Mouse (Mus musculus) forebrain, embryonic 15.5 days (tissue): ENCODE measurements around the gene Herc3. TPM values are rescaled to one million over a fixed set of nuclear protein-coding genes. Genes with fewer than 3 reads are reported as not detected.

ENCODE experiments used
- ATAC-seq: fragments of 200-750 bp; cut with Nextera tagmentation; replicated peaks from 2 replicates; pipeline ENCODE4 v1.8.0; 2017; ENCODE audit warnings: mild to moderate bottlenecking, moderate TSS enrichment, moderate library complexity
- H3K27ac ChIP-seq: fragments of 300-500 bp; sonication (generic); replicated peaks from 2 replicates; pipeline ENCODE4 v1.5.1; 2015; ENCODE audit warnings: mild to moderate bottlenecking, inconsistent platforms
- H3K27me3 ChIP-seq: fragments of 300-500 bp; sonication (generic); 2 replicates; pipeline ENCODE4 v1.6.1; 2015; ENCODE audit warnings: inconsistent platforms
- H3K36me3 ChIP-seq: fragments of 300-500 bp; sonication (generic); 2 replicates; pipeline ENCODE4 v1.6.1; 2015; ENCODE audit warnings: mild to moderate bottlenecking, inconsistent platforms
- H3K4me1 ChIP-seq: fragments of 300-500 bp; sonication (generic); 2 replicates; pipeline ENCODE4 v1.6.1; 2015; ENCODE audit warnings: inconsistent platforms
- H3K4me2 ChIP-seq: fragments of 300-500 bp; sonication (generic); replicated peaks from 2 replicates; pipeline ENCODE4 v1.6.1; 2015; ENCODE audit warnings: mild to moderate bottlenecking, inconsistent platforms
- H3K4me3 ChIP-seq: fragments of 300-500 bp; sonication (generic); 2 replicates; pipeline ENCODE4 v1.5.1; 2015; ENCODE audit warnings: mild to moderate bottlenecking, inconsistent platforms
- H3K9ac ChIP-seq: fragments of 300-500 bp; sonication (generic); replicated peaks from 2 replicates; pipeline ENCODE4 v1.6.1; 2015; ENCODE audit warnings: mild to moderate bottlenecking, inconsistent platforms
- H3K9me3 ChIP-seq: fragments of 300-500 bp; sonication (generic); 2 replicates; pipeline ENCODE4 v1.6.1; 2016; ENCODE audit warnings: inconsistent platforms
- WGBS: fragments of 180-500 bp; shearing (Covaris S2); methylation state at CpG from one replicate; pipeline ENCODE4 v1.1.7; 2015; ENCODE audit warnings: mixed read lengths; 5-methylcytosine and 5-hydroxymethylcytosine counted together
- polyA plus RNA-seq: library from polyadenylated mRNA; unstranded; fragments of >200 nt; fragmentation: Nextera tagmentation; extraction: Ambion mirVana; gene quantifications from 2 replicates; pipeline ENCODE4 v1.2.1, GENCODE M21; 2015

Gene Herc3
- polyA plus RNA-seq, 1 experiment from 2014 or later = 26.7 TPM

DNA sequence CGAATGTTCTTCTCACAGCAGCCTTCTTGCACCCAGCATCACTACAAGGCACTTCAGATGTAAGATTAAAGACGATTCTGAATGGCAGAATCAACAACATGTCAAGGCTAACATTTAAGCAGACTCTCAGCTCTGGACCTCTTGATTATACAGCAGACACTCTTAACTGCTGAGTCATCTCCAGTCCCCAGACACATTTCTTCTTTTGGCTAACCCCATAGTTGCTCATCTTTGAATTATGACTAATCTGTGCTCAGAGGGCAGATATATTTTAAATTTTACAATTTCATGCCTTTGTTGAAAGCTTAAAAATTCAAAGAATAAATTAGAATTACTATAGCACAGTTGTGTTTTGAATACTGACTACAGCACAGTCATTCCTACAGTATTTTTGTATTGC, 9.9 kb downstream of the Herc3 start:
- peaks cover 21% of the 10 kb centered on the region for H3K4me1 ChIP-seq
- 58% methylated on average over 2 of the region's 2 CpGs for WGBS
- no peak overlapping the region for H3K9ac ChIP-seq
- H3K27me3 ChIP-seq = no peaks in the 10 kb centered on the region
- no peak for ATAC-seq
- H3K36me3 ChIP-seq = no peaks in the 10 kb centered on the region; the same call in 1 of the 2 replicates
- H3K4me3 ChIP-seq = no peak overlapping the region
- H3K9me3 ChIP-seq = no peaks in the 10 kb centered on the region
- H3K4me2 ChIP-seq = no peak overlapping the region
- no peak overlapping the region for H3K27ac ChIP-seq

DNA sequence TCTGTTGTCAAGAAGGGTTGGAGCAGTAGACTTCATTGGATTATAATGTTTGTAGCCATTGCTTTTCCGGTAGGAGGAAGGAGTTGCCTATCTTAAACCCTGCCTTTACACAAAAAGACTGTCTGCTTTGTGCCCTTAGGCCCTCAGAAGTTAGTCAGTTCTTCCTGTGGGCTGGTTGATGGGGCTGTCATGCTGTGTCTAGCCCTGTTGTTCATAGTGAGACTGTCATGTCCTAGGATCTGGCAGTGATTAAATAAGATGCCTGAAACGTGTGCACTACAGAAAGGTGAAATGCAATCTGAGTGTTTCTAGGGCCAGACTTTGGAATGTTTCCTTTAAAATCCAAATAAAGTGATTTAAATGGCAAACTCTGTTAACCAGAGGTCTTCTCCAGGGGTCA, 10.9 kb downstream of the Herc3 start:
- H3K9me3 ChIP-seq = no peaks in the 10 kb centered on the region
- H3K4me2 ChIP-seq = no peak overlapping the region
- ATAC-seq = no peak
- WGBS = 73% methylated on average over 2 of the region's 2 CpGs
- no peak overlapping the region for H3K9ac ChIP-seq
- no peaks in the 10 kb centered on the region; the same call in 1 of the 2 replicates for H3K36me3 ChIP-seq
- no peak overlapping the region for H3K4me3 ChIP-seq
- peaks cover 21% of the 10 kb centered on the region for H3K4me1 ChIP-seq
- H3K27me3 ChIP-seq = no peaks in the 10 kb centered on the region
- no peak overlapping the region for H3K27ac ChIP-seq

DNA sequence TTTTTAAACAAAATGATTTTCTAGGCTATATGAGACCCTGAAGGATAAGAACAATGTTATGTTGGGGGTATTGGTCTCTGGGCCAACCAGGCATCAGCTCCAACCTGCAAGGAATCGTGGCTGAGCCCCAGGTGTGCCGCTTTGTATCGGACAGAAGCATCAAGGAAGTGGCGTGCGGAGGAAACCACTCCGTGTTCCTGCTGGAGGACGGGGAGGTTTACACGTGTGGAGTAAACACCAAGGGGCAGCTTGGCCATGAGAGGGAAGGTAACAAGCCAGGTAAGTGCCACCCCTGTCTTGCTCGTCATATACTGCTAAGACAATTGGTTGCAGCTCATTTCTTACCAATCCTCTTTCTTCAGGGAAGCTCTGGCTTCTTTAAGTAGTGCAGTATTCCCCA, 12.3 kb downstream of the Herc3 start:
- Histone ChIP-seq H3K36me3 (no peaks in the 10 kb centered on the region; the same call in 1 of the 2 replicates), H3K27ac (no peak overlapping the region), H3K9me3 (no peaks in the 10 kb centered on the region), H3K4me3 (no peak overlapping the region), H3K27me3 (no peaks in the 10 kb centered on the region), H3K9ac (no peak overlapping the region), H3K4me2 (no peak overlapping the region), H3K4me1 (peaks cover 11% of the 10 kb centered on the region)
- WGBS = 84% methylated on average over 9 of the region's 9 CpGs
- ATAC-seq = no peak

DNA sequence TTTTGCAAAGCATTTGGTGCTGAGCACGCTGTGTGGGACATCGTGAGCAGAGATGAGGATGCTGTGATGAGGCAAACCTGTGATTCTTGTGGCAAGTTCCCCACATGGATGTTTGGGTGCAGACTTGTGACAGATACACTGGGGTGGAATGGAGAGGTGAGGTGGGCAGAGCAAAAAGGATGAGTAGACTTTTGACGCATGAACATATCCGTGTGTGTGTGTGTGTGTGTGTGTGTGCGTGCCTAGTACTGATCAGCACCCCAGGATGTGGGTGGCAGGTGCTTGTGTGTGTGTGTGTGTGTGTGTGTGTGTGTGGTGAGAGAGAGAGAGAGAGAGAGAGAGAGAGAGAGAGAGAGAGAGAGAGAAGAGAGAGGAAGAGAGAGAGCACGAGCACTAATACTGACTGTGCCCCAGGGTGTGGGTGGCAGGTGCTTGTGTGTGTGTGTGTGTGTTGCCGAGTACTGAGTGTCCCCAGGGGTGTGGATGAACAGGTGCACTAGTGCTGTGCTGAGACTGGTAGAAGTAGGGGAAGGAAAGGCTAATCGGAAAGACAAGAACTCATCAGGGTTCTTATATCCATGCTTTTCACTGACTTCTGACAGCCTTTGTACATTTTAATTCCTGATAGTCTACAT, 13.0 kb downstream of the Herc3 start:
- H3K4me2 ChIP-seq = no peak overlapping the region
- H3K27me3 ChIP-seq = no peaks in the 10 kb centered on the region
- H3K9me3 ChIP-seq = no peaks in the 10 kb centered on the region
- no peak for ATAC-seq
- H3K4me3 ChIP-seq = no peak overlapping the region
- no peak overlapping the region for H3K27ac ChIP-seq
- H3K36me3 ChIP-seq = no peaks in the 10 kb centered on the region; the same call in 1 of the 2 replicates
- peaks cover 5% of the 10 kb centered on the region; the same call in 1 of the 2 replicates for H3K4me1 ChIP-seq
- no peak overlapping the region for H3K9ac ChIP-seq
- 87% methylated on average over 8 of the region's 8 CpGs for WGBS

DNA sequence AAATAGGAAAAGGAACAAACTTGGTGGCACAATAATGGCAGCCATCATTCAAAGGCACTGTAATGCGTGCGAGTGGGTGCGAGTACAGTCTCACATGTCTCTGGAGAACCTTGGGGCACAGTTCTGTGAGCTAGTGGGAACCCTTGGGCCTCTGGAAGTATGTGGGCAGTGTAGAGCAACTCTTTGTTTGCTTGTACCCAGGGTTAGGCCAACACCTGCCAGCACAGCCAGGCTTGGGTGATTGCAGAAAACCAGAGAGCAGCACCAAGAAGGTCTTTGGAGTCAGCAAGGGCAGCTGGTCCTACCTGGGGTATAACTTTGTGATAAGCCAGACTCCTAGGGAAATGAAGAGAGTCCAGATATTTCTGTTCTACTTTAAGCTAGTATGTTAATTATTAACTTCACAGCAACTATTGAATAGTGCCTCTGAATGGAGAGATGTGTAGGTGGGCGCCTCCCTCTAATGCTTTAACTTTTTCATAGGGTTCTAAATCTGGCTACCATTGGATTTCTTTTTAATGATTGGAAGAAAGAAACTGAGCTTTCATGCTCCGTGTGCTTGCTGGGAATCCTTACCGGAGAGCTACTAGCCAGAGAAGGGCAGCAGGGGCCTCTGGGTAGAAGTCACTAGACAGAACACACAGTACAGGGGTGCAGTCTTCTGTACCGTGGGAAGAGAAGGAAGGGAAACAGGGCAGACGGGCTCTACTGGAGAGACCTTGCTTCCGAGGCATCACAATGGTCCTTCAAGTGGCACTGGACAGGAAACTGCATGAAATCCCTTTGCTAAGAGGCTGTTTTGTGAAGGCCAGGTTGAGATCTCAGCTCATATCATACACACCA, 15.8 kb downstream of the Herc3 start:
- Histone ChIP-seq H3K4me3 (no peak overlapping the region), H3K27ac (no peak overlapping the region), H3K9ac (no peak overlapping the region), H3K4me1 (peaks cover 4% of the 10 kb centered on the region; the same call in 1 of the 2 replicates), H3K4me2 (no peak overlapping the region), H3K27me3 (no peaks in the 10 kb centered on the region), H3K9me3 (no peaks in the 10 kb centered on the region), H3K36me3 (no peaks in the 10 kb centered on the region; the same call in 1 of the 2 replicates)
- WGBS = 92% methylated on average over 9 of the region's 9 CpGs
- no peak for ATAC-seq

DNA sequence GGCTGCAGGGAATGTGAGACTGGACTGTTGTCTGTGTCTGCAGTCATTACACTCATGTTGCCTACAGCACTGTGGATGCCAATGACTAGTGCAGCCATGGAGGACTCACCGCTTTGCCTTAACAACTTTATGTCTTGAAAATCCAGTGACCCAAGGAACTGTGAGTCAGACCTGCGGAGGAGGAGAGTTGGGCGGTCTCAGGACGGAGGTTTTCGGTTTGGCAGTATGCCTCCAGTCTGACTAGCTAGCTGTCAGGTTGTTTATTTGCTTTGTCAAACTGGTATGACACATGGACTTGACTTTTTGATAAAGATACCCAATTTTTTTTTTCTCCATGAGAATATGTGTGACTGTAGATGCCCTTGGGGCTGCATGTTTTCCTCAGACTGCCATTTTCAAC, 16.6 kb downstream of the Herc3 start:
- H3K4me2 ChIP-seq = no peak overlapping the region
- H3K36me3 ChIP-seq = no peaks in the 10 kb centered on the region; the same call in 1 of the 2 replicates
- H3K27me3 ChIP-seq = no peaks in the 10 kb centered on the region
- H3K9me3 ChIP-seq = no peaks in the 10 kb centered on the region
- WGBS = 85% methylated on average over 5 of the region's 5 CpGs
- H3K4me1 ChIP-seq = peaks cover 4% of the 10 kb centered on the region; the same call in 1 of the 2 replicates
- no peak overlapping the region for H3K4me3 ChIP-seq
- no peak overlapping the region for H3K9ac ChIP-seq
- H3K27ac ChIP-seq = no peak overlapping the region
- no peak for ATAC-seq

DNA sequence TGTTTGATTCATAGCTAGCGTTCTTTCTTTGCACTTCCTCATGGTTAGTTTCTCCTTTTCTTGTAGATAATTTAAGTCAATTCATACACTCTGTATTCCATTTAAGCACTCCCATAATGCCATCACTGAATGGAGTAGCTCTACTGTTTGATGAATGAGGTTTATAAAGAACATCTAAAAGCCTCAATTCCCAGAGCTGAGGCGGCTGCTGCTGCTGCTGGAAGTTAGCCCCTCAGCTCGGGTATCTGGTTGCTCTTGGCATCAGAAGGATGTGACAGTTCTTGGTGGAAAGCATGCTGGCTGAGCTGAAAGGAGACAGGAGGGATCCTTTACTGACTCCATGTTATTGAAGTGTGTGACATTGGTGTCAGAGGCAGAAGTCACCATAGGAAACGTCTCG, 18.1 kb downstream of the Herc3 start:
- Histone ChIP-seq H3K9me3 (no peaks in the 10 kb centered on the region), H3K4me3 (no peak overlapping the region), H3K36me3 (no peaks in the 10 kb centered on the region; the same call in 1 of the 2 replicates), H3K9ac (no peak overlapping the region), H3K27me3 (no peaks in the 10 kb centered on the region), H3K4me2 (no peak overlapping the region), H3K4me1 (peaks cover 5% of the 10 kb centered on the region), H3K27ac (no peak overlapping the region)
- ATAC-seq = 0 out of 2 replicates have a peak, but pooled peaks have one; percentile 11
- WGBS = 17% methylated on average over 5 of the region's 5 CpGs

DNA sequence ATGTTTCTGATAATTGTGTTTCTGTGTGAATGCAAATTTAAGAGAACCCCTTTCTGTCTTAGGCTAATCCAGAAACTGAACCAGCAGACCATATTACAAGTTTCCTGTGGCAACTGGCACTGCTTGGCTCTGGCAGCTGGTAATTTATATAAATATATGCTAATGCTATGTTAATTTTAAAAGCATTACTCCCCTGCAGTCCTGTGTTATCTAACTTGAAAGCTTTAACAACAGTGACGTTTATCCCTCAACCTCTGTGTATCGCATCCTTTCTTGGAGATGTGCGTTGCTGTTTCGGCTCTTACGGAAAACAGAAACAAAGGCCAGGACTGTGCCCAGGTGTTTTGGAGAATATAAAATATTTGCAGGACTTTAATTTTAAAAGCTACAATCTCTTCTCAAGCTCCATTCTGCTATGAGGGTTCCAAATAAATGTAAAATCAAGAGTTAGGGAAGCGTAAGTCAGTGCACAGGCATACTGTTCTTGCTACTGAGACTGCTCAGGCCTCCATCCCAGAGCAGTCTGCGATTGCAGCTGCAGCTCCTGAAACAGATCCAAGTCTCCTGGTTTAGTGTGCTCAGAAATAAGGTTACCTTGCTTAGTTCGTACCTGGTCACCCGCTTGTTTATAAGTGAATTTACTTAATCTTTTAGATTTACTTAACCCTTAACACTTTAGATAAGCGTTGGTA, 24.6 kb downstream of the Herc3 start:
- H3K4me3 ChIP-seq = no peak overlapping the region
- peak overlapping the region; percentile 5; the same call in 1 of the 2 replicates for H3K4me2 ChIP-seq
- peak overlapping the region; percentile 78 for H3K27ac ChIP-seq
- H3K9ac ChIP-seq = no peak overlapping the region
- ATAC-seq = peak; percentile 90
- H3K27me3 ChIP-seq = no peaks in the 10 kb centered on the region
- peaks cover 30% of the 10 kb centered on the region for H3K4me1 ChIP-seq
- no peaks in the 10 kb centered on the region for H3K36me3 ChIP-seq
- H3K9me3 ChIP-seq = no peaks in the 10 kb centered on the region
- WGBS = 55% methylated on average over 10 of the region's 10 CpGs

DNA sequence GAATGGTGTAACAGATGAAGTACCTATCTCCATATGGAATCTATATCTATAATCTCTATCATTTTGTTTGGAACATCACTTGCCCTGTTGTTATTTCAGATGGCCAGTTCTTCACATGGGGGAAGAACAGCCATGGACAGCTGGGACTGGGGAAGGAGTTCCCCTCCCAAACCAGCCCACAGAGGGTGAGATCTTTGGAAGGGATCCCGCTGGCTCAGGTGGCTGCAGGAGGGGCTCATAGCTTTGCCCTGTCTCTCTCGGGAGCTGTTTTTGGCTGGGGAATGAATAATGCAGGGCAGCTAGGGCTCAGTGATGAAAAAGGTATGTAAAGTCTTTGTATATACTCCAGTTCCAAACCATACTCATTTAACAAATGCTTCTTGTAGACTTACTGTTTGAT, 25.2 kb downstream of the Herc3 start:
- no peaks in the 10 kb centered on the region for H3K36me3 ChIP-seq
- peaks cover 30% of the 10 kb centered on the region for H3K4me1 ChIP-seq
- peak overlapping the region; percentile 78 for H3K27ac ChIP-seq
- WGBS = 68% methylated on average over 2 of the region's 2 CpGs
- no peak overlapping the region for H3K4me2 ChIP-seq
- no peak overlapping the region for H3K4me3 ChIP-seq
- H3K9me3 ChIP-seq = no peaks in the 10 kb centered on the region
- no peaks in the 10 kb centered on the region for H3K27me3 ChIP-seq
- ATAC-seq = no peak
- no peak overlapping the region for H3K9ac ChIP-seq

DNA sequence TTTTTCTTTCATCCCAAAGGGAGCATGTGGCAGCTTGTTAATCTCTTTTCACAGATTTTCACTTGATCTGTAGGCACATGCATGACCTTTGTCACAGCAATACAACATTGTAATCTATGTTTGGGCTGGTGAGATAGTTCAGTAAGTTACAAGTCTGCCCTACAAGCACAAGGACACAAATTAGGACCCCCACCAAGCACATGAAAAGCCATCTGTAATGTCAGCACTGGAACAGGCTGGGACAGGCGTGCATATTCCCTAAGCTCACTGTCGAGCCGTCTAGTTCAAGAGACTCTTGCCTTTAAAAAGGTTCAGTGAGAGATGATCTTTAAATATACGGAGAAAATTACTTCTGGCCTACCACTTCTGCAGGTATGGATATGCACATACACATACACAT, 28.3 kb downstream of the Herc3 start:
- Histone ChIP-seq H3K27ac (peak overlapping the region; percentile 27), H3K9ac (no peak overlapping the region), H3K36me3 (no peaks in the 10 kb centered on the region), H3K4me3 (no peak overlapping the region), H3K4me2 (no peak overlapping the region), H3K4me1 (peaks cover 36% of the 10 kb centered on the region), H3K27me3 (no peaks in the 10 kb centered on the region), H3K9me3 (no peaks in the 10 kb centered on the region)
- 69% methylated on average over 4 of the region's 4 CpGs for WGBS
- no peak for ATAC-seq

DNA sequence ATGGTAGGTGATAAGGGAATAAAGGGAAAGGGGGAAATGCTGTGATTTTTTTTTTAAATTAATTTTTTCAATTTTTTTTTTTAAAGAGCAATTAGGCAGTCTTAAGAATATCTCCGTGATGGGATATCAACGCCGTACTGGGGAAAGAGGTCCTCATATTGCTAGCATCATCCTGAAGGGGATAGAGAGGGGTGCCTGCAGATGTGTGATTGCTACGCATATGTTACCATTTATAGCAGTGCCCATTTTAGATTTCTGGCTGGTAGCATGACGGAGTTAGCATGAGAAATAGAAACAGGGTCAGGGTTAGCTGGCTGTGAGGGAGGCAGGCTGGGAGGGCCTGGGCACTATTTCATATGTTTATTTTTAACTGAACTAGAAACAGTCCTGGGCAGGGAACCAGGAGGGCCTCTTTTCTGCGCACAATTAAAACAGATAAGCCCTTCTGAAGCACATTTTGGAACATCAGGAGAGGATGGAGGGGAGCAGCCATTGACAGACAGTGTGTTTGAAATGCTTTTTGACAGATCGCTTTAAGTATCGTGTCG, 31.3 kb downstream of the Herc3 start:
- no peak overlapping the region for H3K9ac ChIP-seq
- no peaks in the 10 kb centered on the region for H3K27me3 ChIP-seq
- no peaks in the 10 kb centered on the region for H3K36me3 ChIP-seq
- H3K4me1 ChIP-seq = peaks cover 15% of the 10 kb centered on the region
- WGBS = 54% methylated on average over 9 of the region's 9 CpGs
- no peaks in the 10 kb centered on the region for H3K9me3 ChIP-seq
- H3K27ac ChIP-seq = peak overlapping the region; percentile 52
- peak; percentile 54 for ATAC-seq
- H3K4me3 ChIP-seq = no peak overlapping the region
- H3K4me2 ChIP-seq = no peak overlapping the region
